Mouse (Mus musculus) E14TG2a.4 (cell line): Measurements from ENCODE around the gene Dgkg.

Source experiments
- H3K27me3 ChIP-seq: 2 replicates; pipeline ENCODE4 v1.6.1; 2014; ENCODE audit warnings: low read length, control low read depth; ENCODE audit not compliant: insufficient read depth
- H3K36me3 ChIP-seq: 2 replicates; pipeline ENCODE4 v1.6.1; 2014; ENCODE audit warnings: low read length, control low read depth; ENCODE audit not compliant: insufficient read depth
- H3K4me1 ChIP-seq: replicated peaks from 2 replicates; pipeline ENCODE4 v1.6.1; 2014; ENCODE audit warnings: low read depth, low read length, control low read depth
- H3K4me3 ChIP-seq: replicated peaks from 2 replicates; pipeline ENCODE4 v1.5.1; 2014; ENCODE audit warnings: mild to moderate bottlenecking, low read length
- H3K9me3 ChIP-seq: 2 replicates; pipeline ENCODE4 v1.6.1; 2014; ENCODE audit warnings: low read length, control low read depth
- CTCF ChIP-seq: conservative IDR thresholded peaks from 2 replicates; pipeline ENCODE4 v1.5.1; 2014; ENCODE audit warnings: low read length
- NANOG ChIP-seq: IDR thresholded peaks from 2 replicates; pipeline ENCODE4 v1.6.1; 2014; ENCODE audit warnings: borderline replicate concordance, low read length, mixed read lengths
- POU5F1 ChIP-seq: IDR thresholded peaks from 2 replicates; pipeline ENCODE4 v1.6.1; 2014; ENCODE audit warnings: low read length, borderline replicate concordance

Gene Dgkg

GRCm38 (mm10) chr16:22517431-22518384 lies 139.3 kb downstream of the Dgkg start:
- Histone ChIP-seq H3K27me3 (no peaks in the 10 kb centered on the region), H3K4me1 (peaks cover 82% of the 10 kb centered on the region), H3K9me3 (peaks cover under 1% of the 10 kb centered on the region; the same call in 1 of the 2 replicates), H3K4me3 (peak overlapping the region; percentile 56), H3K36me3 (no peaks in the 10 kb centered on the region)
- no peak for TF ChIP-seq NANOG
- TF ChIP-seq POU5F1: no peak
- TF ChIP-seq CTCF: no peak

- H3K9me3 ChIP-seq: peaks cover 3% of the 10 kb centered on the region; the same call in 1 of the 2 replicates
- no peaks in the 10 kb centered on the region for H3K27me3 ChIP-seq
- no peak for TF ChIP-seq CTCF
- TF ChIP-seq POU5F1: no peak
- no peak for TF ChIP-seq NANOG
- H3K36me3 ChIP-seq: no peaks in the 10 kb centered on the region
- H3K4me3 ChIP-seq: 0 out of 2 replicates have a peak overlapping the region, but pooled peaks have one; percentile 26
- H3K4me1 ChIP-seq: peaks cover 75% of the 10 kb centered on the region
Measured at GRCm38 (mm10) chr16:22515476-22515875, 141.5 kb downstream of the Dgkg start.

GRCm38 (mm10) chr16:22510861-22511637 lies 146.0 kb downstream of the Dgkg start:
- no peak for TF ChIP-seq POU5F1
- no peak for TF ChIP-seq CTCF
- TF ChIP-seq NANOG: no peak
- H3K4me1 ChIP-seq: peaks cover 64% of the 10 kb centered on the region
- no peaks in the 10 kb centered on the region for H3K36me3 ChIP-seq

GRCm38 (mm10) chr16:22508936-22509563 lies 148.0 kb downstream of the Dgkg start:
- TF ChIP-seq CTCF (no peak), NANOG (no peak), POU5F1 (no peak)
- peaks cover 64% of the 10 kb centered on the region for H3K4me1 ChIP-seq
- H3K36me3 ChIP-seq: no peaks in the 10 kb centered on the region
- no peaks in the 10 kb centered on the region for H3K27me3 ChIP-seq
- no peak overlapping the region for H3K4me3 ChIP-seq
- H3K9me3 ChIP-seq: peaks cover 3% of the 10 kb centered on the region; the same call in 1 of the 2 replicates

More at GRCm38 (mm10) chr16:22510861-22511637, 146.0 kb downstream of the Dgkg start:
- no peak overlapping the region for H3K4me3 ChIP-seq
- H3K27me3 ChIP-seq: no peaks in the 10 kb centered on the region
- H3K9me3 ChIP-seq: peaks cover 3% of the 10 kb centered on the region; the same call in 1 of the 2 replicates

GRCm38 (mm10) chr16:22505656-22506055 lies 151.4 kb downstream of the Dgkg start:
- Histone ChIP-seq H3K4me1 (peaks cover 64% of the 10 kb centered on the region), H3K36me3 (no peaks in the 10 kb centered on the region), H3K27me3 (0 out of 2 replicates have a peak, but pooled peaks cover under 1% of the 10 kb centered on the region), H3K4me3 (peak overlapping the region; percentile 65), H3K9me3 (no peaks in the 10 kb centered on the region)
- TF ChIP-seq CTCF (no peak), POU5F1 (no peak), NANOG (no peak)

- H3K4me1 ChIP-seq: peaks cover 64% of the 10 kb centered on the region
- no peaks in the 10 kb centered on the region for H3K36me3 ChIP-seq
- TF ChIP-seq POU5F1 (no peak), CTCF (no peak), NANOG (no peak)
- H3K9me3 ChIP-seq: no peaks in the 10 kb centered on the region
- H3K4me3 ChIP-seq: peak overlapping the region; percentile 65
- H3K27me3 ChIP-seq: peaks cover 8% of the 10 kb centered on the region; the same call in 1 of the 2 replicates
Measured at GRCm38 (mm10) chr16:22504851-22505250, 152.2 kb downstream of the Dgkg start.

GRCm38 (mm10) chr16:22504049-22504448 lies 153.0 kb downstream of the Dgkg start:
- Histone ChIP-seq H3K4me1 (peaks cover 56% of the 10 kb centered on the region), H3K27me3 (peaks cover 8% of the 10 kb centered on the region; the same call in 1 of the 2 replicates), H3K9me3 (no peaks in the 10 kb centered on the region), H3K36me3 (no peaks in the 10 kb centered on the region), H3K4me3 (peak overlapping the region; percentile 65; the same call in 1 of the 2 replicates)
- TF ChIP-seq CTCF (no peak), NANOG (no peak), POU5F1 (no peak)
